Mouse (Mus musculus) kidney, embryonic 15.5 days (tissue): Measurements from ENCODE around the gene Xiap. TPM values are rescaled to one million over a fixed set of nuclear protein-coding genes. Genes with fewer than 3 reads are reported as not detected.
A peak's percentile ranks its signal among the peaks of the same experiment; 100 is the strongest.

Experiments used
- ATAC-seq: fragments of 200-750 bp; cut with Nextera tagmentation; replicated peaks from 2 replicates; pipeline ENCODE4 v1.8.0; 2017; ENCODE audit warnings: moderate TSS enrichment; ENCODE audit not compliant: low FRiP score
- H3K27ac ChIP-seq: fragments of 300-500 bp; sonication (generic); 2 replicates; pipeline ENCODE4 v1.5.1; 2015; ENCODE audit warnings: mild to moderate bottlenecking, inconsistent platforms
- H3K27me3 ChIP-seq: fragments of 300-500 bp; sonication (generic); 2 replicates; pipeline ENCODE4 v1.6.1; 2015; ENCODE audit warnings: inconsistent platforms
- H3K36me3 ChIP-seq: fragments of 300-500 bp; sonication (generic); 2 replicates; pipeline ENCODE4 v1.6.1; 2015; ENCODE audit warnings: inconsistent platforms
- H3K4me1 ChIP-seq: fragments of 300-500 bp; sonication (generic); 2 replicates; pipeline ENCODE4 v1.6.1; 2015; ENCODE audit warnings: inconsistent platforms
- H3K4me2 ChIP-seq: fragments of 300-500 bp; sonication (generic); 2 replicates; pipeline ENCODE4 v1.6.1; 2015; ENCODE audit warnings: moderate library complexity, mild to moderate bottlenecking, inconsistent platforms
- H3K4me3 ChIP-seq: fragments of 300-500 bp; sonication (generic); replicated peaks from 2 replicates; pipeline ENCODE4 v1.5.1; 2015; ENCODE audit warnings: mild to moderate bottlenecking, inconsistent platforms
- H3K9ac ChIP-seq: fragments of 300-500 bp; sonication (generic); 2 replicates; pipeline ENCODE4 v1.6.1; 2015; ENCODE audit warnings: mild to moderate bottlenecking, inconsistent platforms
- H3K9me3 ChIP-seq: fragments of 300-500 bp; sonication (generic); replicated peaks from 2 replicates; pipeline ENCODE4 v1.6.1; 2016; ENCODE audit warnings: inconsistent platforms
- WGBS: fragments of 180-500 bp; shearing (Covaris S2); methylation state at CpG from one replicate; pipeline ENCODE4 v1.1.7; 2015; ENCODE audit warnings: mixed read lengths; 5-methylcytosine and 5-hydroxymethylcytosine counted together
- polyA plus RNA-seq: library from polyadenylated mRNA; unstranded; fragments of >200 nt; fragmentation: Nextera tagmentation; extraction: Ambion mirVana; gene quantifications from 2 replicates; pipeline ENCODE4 v1.2.1, GENCODE M21; 2015

Gene Xiap
- polyA plus RNA-seq, 1 experiment from 2014 or later: 13.9 TPM

DNA sequence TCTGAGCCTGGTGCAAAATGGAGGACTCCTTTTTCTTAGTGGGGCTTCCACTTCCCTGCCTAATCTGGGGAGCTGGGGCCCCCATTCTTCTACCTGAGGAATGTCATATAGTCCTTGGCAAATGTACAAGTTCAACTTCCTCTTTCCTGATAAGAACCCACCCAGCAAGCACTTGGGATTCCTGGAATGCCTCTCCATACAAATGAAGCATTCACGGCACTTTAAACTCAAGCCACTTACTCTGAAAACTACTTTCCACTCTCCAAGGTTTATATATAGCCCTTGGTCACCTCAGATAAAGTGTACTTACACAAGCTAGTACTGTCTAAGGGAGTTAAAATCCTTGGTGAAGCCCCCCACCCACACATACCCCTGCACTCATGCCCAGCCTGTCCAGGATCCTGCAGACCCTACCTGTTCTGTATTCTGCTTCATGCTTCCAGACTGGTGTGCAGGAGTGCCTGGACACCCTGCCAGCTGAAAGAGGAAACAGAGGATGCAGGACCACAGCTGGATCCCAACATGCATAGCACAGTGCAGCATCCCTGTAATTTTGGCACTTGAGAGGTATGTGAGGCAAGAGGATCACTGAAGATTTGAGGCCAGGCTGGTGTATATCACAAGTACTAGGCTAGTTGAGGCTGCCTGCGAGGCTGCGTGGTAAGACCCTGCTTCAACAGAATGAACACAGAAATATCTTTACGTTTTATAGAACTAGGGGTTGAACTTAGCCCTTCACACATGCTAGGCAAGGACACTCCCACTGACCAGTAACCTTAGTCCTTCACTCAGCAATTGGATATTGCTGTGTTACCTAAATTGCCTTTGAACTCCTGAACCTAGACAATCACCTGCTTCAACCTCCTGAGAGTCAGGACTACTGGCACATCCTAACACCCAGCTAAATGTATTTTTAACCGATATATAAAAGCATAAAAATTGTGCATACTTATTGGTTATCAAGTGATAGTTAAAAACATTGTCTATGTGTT is 8.5 kb upstream of the Xiap start:
- 61% methylated on average over 5 of the region's 5 CpGs for WGBS
- H3K4me1 ChIP-seq: peaks cover 4% of the 10 kb centered on the region; the same call in 1 of the 2 replicates
- H3K27me3 ChIP-seq: no peaks in the 10 kb centered on the region
- H3K27ac ChIP-seq: peak overlapping the region; percentile 62; the same call in 1 of the 2 replicates
- H3K9ac ChIP-seq: no peak overlapping the region
- H3K9me3 ChIP-seq: no peaks in the 10 kb centered on the region
- ATAC-seq: no peak
- no peak overlapping the region for H3K4me2 ChIP-seq
- no peak overlapping the region for H3K4me3 ChIP-seq
- no peaks in the 10 kb centered on the region for H3K36me3 ChIP-seq

DNA sequence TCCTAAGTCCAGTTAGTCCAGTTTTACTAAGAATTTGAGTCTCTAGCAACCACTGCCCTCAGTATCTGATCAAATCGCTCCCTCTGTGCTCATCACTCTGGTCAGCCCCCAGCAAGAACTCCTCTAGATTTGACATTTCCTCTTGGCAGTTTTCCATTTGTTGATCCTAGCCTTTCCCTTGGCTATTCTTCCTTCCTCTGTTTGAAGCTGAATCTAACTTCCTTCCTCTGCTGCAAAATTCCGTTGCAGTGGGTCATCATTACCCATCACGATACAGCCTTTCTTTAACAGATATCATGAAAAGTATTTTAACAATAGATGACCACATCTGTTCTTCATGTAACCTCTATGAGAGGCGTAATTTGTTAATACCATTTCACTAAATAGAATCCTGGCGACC is 2.5 kb upstream of the Xiap start:
- Histone ChIP-seq H3K9ac (no peak overlapping the region), H3K4me1 (no peaks in the 10 kb centered on the region), H3K27ac (0 out of 2 replicates have a peak overlapping the region, but pooled peaks have one; percentile 23), H3K36me3 (no peaks in the 10 kb centered on the region), H3K4me2 (no peak overlapping the region), H3K9me3 (no peaks in the 10 kb centered on the region), H3K4me3 (no peak overlapping the region), H3K27me3 (no peaks in the 10 kb centered on the region)
- 66% methylated on average over 5 of the region's 5 CpGs for WGBS
- no peak for ATAC-seq

- 73% methylated on average over 4 of the region's 4 CpGs for WGBS
- Histone ChIP-seq H3K4me3 (no peak overlapping the region), H3K36me3 (no peaks in the 10 kb centered on the region), H3K4me2 (no peak overlapping the region), H3K9me3 (no peaks in the 10 kb centered on the region), H3K27ac (peak overlapping the region; percentile 23; the same call in 1 of the 2 replicates), H3K4me1 (no peaks in the 10 kb centered on the region), H3K9ac (no peak overlapping the region), H3K27me3 (no peaks in the 10 kb centered on the region)
- no peak for ATAC-seq
Measured at GRCm38 (mm10) chrX:42057873-42058272, 1.6 kb upstream of the Xiap start.

- H3K4me1 ChIP-seq: no peaks in the 10 kb centered on the region
Measured at GRCm38 (mm10) chrX:42063621-42064020, 4.1 kb downstream of the Xiap start.

DNA sequence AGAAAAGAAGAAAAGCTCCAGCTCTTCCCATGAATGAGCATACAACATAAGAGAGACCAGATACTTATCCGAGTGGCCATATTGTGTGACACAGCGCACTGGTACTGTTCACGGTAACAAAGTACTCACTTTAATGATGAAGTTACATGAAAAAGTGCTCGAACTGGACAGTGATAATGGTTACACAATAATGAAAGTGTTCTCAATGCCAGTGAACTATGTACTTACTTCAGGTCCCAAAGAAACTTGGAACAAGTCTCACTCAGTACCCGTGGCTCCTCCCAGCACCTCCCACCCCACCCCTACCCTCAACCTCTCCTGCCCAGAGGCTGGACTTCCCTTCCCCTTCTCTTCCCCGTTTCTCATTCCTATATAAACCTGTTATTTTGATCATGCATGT is 5.6 kb downstream of the Xiap start:
- ATAC-seq: no peak
- no peak overlapping the region for H3K4me2 ChIP-seq
- H3K27ac ChIP-seq: no peak overlapping the region
- no peaks in the 10 kb centered on the region for H3K27me3 ChIP-seq
- 83% methylated on average over 6 of the region's 6 CpGs for WGBS
- H3K9me3 ChIP-seq: no peaks in the 10 kb centered on the region
- H3K4me3 ChIP-seq: no peak overlapping the region
- no peak overlapping the region for H3K9ac ChIP-seq
- no peaks in the 10 kb centered on the region for H3K36me3 ChIP-seq
- H3K4me1 ChIP-seq: no peaks in the 10 kb centered on the region

More at GRCm38 (mm10) chrX:42063621-42064020, 4.1 kb downstream of the Xiap start:
- Histone ChIP-seq H3K9ac (no peak overlapping the region), H3K36me3 (no peaks in the 10 kb centered on the region), H3K4me3 (no peak overlapping the region), H3K27me3 (no peaks in the 10 kb centered on the region), H3K9me3 (no peaks in the 10 kb centered on the region), H3K27ac (no peak overlapping the region), H3K4me2 (no peak overlapping the region)
- WGBS: 61% methylated on average over 1 of the region's 1 CpGs
- ATAC-seq: no peak

- ATAC-seq: no peak
- H3K27ac ChIP-seq: no peak overlapping the region
- no peak overlapping the region for H3K9ac ChIP-seq
Measured at GRCm38 (mm10) chrX:42066771-42067170, 7.3 kb downstream of the Xiap start.

DNA sequence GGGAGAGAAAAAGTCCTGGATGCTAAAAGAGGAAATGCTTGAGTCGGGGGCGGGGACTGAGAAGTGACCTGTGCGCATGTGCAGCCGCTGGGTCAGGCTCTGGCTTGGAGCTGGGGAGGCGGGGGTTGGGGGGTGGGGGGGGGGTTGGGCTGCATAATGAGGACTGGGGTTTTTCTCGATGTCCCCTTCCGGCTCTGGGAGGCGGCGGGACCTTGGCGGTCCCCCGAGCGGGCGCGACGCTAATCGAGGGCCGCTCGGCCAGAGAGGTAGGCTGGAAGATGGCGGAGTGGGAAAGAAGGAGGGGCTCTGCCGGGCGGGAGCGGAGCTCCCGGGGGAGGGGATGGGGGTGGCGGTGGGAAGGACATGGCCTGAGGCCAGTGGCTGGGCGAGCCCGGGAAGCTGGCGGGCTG is 8.3 kb downstream of the Xiap start:
- Histone ChIP-seq H3K4me1 (peaks cover 3% of the 10 kb centered on the region; the same call in 1 of the 2 replicates), H3K4me2 (peak overlapping the region; percentile 54), H3K9me3 (no peaks in the 10 kb centered on the region), H3K9ac (peak overlapping the region; percentile 38; the same call in 1 of the 2 replicates), H3K4me3 (peak overlapping the region; percentile 49), H3K27ac (peak overlapping the region; percentile 94), H3K27me3 (no peaks in the 10 kb centered on the region), H3K36me3 (no peaks in the 10 kb centered on the region)
- WGBS: 30% methylated on average over 27 of the region's 27 CpGs
- peak; percentile 88; the same call in 1 of the 2 replicates for ATAC-seq

More at GRCm38 (mm10) chrX:42066771-42067170, 7.3 kb downstream of the Xiap start:
- H3K27me3 ChIP-seq: no peaks in the 10 kb centered on the region
- no peaks in the 10 kb centered on the region for H3K9me3 ChIP-seq
- WGBS: 81% methylated on average over 1 of the region's 1 CpGs
- H3K4me3 ChIP-seq: no peak overlapping the region
- no peak overlapping the region for H3K4me2 ChIP-seq
- no peaks in the 10 kb centered on the region for H3K36me3 ChIP-seq
- peaks cover 3% of the 10 kb centered on the region; the same call in 1 of the 2 replicates for H3K4me1 ChIP-seq

GRCm38 (mm10) chrX:42068201-42068874 is 8.9 kb downstream of the Xiap start:
- Histone ChIP-seq H3K4me1 (peaks cover 3% of the 10 kb centered on the region; the same call in 1 of the 2 replicates), H3K4me2 (peak overlapping the region; percentile 54), H3K4me3 (peak overlapping the region; percentile 49), H3K9ac (peak overlapping the region; percentile 48), H3K27me3 (no peaks in the 10 kb centered on the region), H3K27ac (peak overlapping the region; percentile 94), H3K9me3 (no peaks in the 10 kb centered on the region), H3K36me3 (no peaks in the 10 kb centered on the region; the same call in 1 of the 2 replicates)
- ATAC-seq: peak; percentile 94
- 21% methylated on average over 34 of the region's 37 CpGs for WGBS

- H3K4me2 ChIP-seq: peak overlapping the region; percentile 50
- peak overlapping the region; percentile 49 for H3K4me3 ChIP-seq
- no peaks in the 10 kb centered on the region for H3K9me3 ChIP-seq
- no peaks in the 10 kb centered on the region; the same call in 1 of the 2 replicates for H3K36me3 ChIP-seq
- H3K4me1 ChIP-seq: peaks cover 3% of the 10 kb centered on the region; the same call in 1 of the 2 replicates
- H3K9ac ChIP-seq: peak overlapping the region; percentile 48
- H3K27me3 ChIP-seq: no peaks in the 10 kb centered on the region
- ATAC-seq: peak; percentile 38
- peak overlapping the region; percentile 94 for H3K27ac ChIP-seq
- WGBS: 29% methylated on average over 3 of the region's 3 CpGs
Measured at GRCm38 (mm10) chrX:42068875-42069257, 9.4 kb downstream of the Xiap start.

GRCm38 (mm10) chrX:42087731-42088130 is 28.3 kb downstream of the Xiap start:
- H3K27me3 ChIP-seq: no peaks in the 10 kb centered on the region
- H3K27ac ChIP-seq: no peak overlapping the region
- no peak overlapping the region for H3K4me3 ChIP-seq
- no peaks in the 10 kb centered on the region for H3K36me3 ChIP-seq
- no peaks in the 10 kb centered on the region for H3K4me1 ChIP-seq
- H3K9ac ChIP-seq: no peak overlapping the region
- no peak for ATAC-seq
- 69% methylated on average over 8 of the region's 8 CpGs for WGBS
- H3K4me2 ChIP-seq: no peak overlapping the region
- H3K9me3 ChIP-seq: no peaks in the 10 kb centered on the region

GRCm38 (mm10) chrX:42088136-42088535 is 28.7 kb downstream of the Xiap start:
- Histone ChIP-seq H3K4me1 (no peaks in the 10 kb centered on the region), H3K36me3 (no peaks in the 10 kb centered on the region), H3K4me3 (no peak overlapping the region), H3K9me3 (no peaks in the 10 kb centered on the region), H3K27ac (no peak overlapping the region), H3K27me3 (no peaks in the 10 kb centered on the region), H3K9ac (no peak overlapping the region), H3K4me2 (no peak overlapping the region)
- 80% methylated on average over 5 of the region's 5 CpGs for WGBS
- no peak for ATAC-seq

DNA sequence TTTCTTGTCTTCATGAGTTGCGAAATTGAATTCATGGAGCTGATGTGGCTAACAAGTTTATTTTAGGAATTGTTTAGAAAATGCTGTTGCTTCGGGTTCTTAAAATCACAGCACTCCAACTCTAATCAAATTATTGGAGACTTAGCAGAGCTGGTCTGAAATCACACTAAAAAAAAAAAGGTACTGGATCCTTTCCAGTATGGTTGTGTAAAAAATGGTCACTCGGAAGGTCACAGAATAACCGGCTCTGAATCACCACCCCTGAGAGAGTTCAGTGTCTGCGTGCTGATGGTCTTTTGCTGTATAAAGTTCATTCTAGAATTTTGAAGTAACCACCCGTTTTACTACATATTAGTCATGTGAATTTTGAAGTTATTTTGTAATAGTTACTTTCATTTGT is 47.7 kb downstream of the Xiap start:
- H3K27ac ChIP-seq: no peak overlapping the region
- no peaks in the 10 kb centered on the region for H3K27me3 ChIP-seq
- H3K4me3 ChIP-seq: no peak overlapping the region
- ATAC-seq: no peak
- no peaks in the 10 kb centered on the region for H3K4me1 ChIP-seq
- no peak overlapping the region for H3K4me2 ChIP-seq
- H3K9ac ChIP-seq: no peak overlapping the region
- 91% methylated on average over 6 of the region's 6 CpGs for WGBS
- no peaks in the 10 kb centered on the region for H3K9me3 ChIP-seq
- peaks cover 41% of the 10 kb centered on the region for H3K36me3 ChIP-seq
